Mouse (Mus musculus) intestine, embryonic 14.5 days (tissue): ENCODE measurements around the gene Olfr178. TPM values are rescaled to one million over a fixed set of nuclear protein-coding genes. Genes with fewer than 3 reads are reported as not detected.

Experiments used
- polyA plus RNA-seq: library from polyadenylated mRNA; unstranded; fragments of >200 nt; fragmentation: Nextera tagmentation; extraction: Ambion mirVana; gene quantifications from 2 replicates; pipeline ENCODE4 v1.2.1, GENCODE M21; 2014

Olfr178 gene
- polyA plus RNA-seq, 1 experiment from 2014 or later = not detected

Other genes starting within 250 kb of the Olfr178 start
- 29.5 and 32.4 TPM in 2 replicates for gene Cpox, start 221.8 kb downstream of the Olfr178 start, polyA plus RNA-seq
- gene Gpr15, start 173.0 kb downstream of the Olfr178 start, polyA plus RNA-seq = 0.12 TPM in 1 of 2 replicates, not detected in the other
- 108 and 123 TPM in 2 replicates for gene Cldnd1, start 164.2 kb downstream of the Olfr178 start, polyA plus RNA-seq
- gene Olfr172, start 128.9 kb downstream of the Olfr178 start, polyA plus RNA-seq = not detected in 2 replicates
- gene Olfr173, start 91.8 kb downstream of the Olfr178 start, polyA plus RNA-seq = not detected in 2 replicates
- gene Olfr175-ps1, start 65.3 kb downstream of the Olfr178 start, polyA plus RNA-seq = not detected in 2 replicates
- gene Olfr177, start 17.3 kb downstream of the Olfr178 start, polyA plus RNA-seq = not detected in 2 replicates
- not detected in 2 replicates for gene Olfr181, start 36.7 kb upstream of the Olfr178 start, polyA plus RNA-seq
- not detected in 2 replicates for gene Olfr180, start 37.3 kb upstream of the Olfr178 start, polyA plus RNA-seq
- not detected in 2 replicates for gene Olfr183, start 103.3 kb upstream of the Olfr178 start, polyA plus RNA-seq
- gene Olfr186, start 138.2 kb upstream of the Olfr178 start, polyA plus RNA-seq = not detected in 2 replicates
- gene Olfr187, start 147.7 kb upstream of the Olfr178 start, polyA plus RNA-seq = 0.14 TPM in 1 of 2 replicates, not detected in the other
- gene Olfr190, start 185.9 kb upstream of the Olfr178 start, polyA plus RNA-seq = not detected in 2 replicates
- gene Olfr191, start 197.8 kb upstream of the Olfr178 start, polyA plus RNA-seq = not detected in 2 replicates
- not detected in 2 replicates for gene Olfr193, start 219.8 kb upstream of the Olfr178 start, polyA plus RNA-seq
- gene Olfr194, start 229.0 kb upstream of the Olfr178 start, polyA plus RNA-seq = not detected in 2 replicates